Mouse (Mus musculus) ES-E14 (cell line): ENCODE results near the gene Nub1.

ENCODE experiments used
- CHD2 ChIP-seq: IDR thresholded peaks from 2 replicates; pipeline ENCODE4 v1.6.1; 2014; ENCODE audit warnings: mild to moderate bottlenecking, low read depth, low read length, inconsistent platforms
- HCFC1 ChIP-seq: IDR thresholded peaks from 2 replicates; pipeline ENCODE4 v1.6.1; 2012; ENCODE audit warnings: low read length, inconsistent platforms, borderline replicate concordance; ENCODE audit not compliant: insufficient read depth

DNA sequence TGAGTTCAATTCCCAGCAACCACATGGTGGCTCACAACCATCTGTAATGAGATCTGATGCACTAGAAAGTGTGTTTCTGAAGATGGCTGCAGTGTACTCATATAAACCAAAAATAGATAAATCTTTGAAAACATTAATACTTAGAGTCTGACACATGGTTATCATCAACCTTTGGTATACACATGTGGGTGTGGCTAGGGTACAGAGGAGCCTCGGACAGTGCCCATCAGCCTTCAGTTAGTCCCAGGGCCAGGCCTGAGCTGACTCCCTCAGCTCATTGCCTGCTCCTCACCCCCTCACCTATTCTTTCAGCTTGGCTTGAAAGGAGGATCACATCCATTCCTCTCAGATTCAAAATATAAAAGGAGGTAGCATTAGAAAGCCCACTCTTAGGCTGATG lies 53.2 kb downstream of the Nub1 start:
- TF ChIP-seq CHD2 (no peak), HCFC1 (no peak)
